Mouse (Mus musculus) stomach, embryonic 16.5 days (tissue): ENCODE data around the gene Gm10563. TPM values are rescaled to one million over a fixed set of nuclear protein-coding genes. Genes with fewer than 3 reads are reported as not detected.

Experiments used
- polyA plus RNA-seq: library from polyadenylated mRNA; unstranded; fragments of >200 nt; fragmentation: Nextera tagmentation; extraction: Ambion mirVana; gene quantifications from 2 replicates; pipeline ENCODE4 v1.2.1, GENCODE M21; 2015

Gm10563 gene
- polyA plus RNA-seq, 1 experiment from 2014 or later: not detected

Other genes starting within 250 kb of the Gm10563 start
- gene Gabrd, start 247.3 kb downstream of the Gm10563 start, polyA plus RNA-seq: 0.23 TPM in 1 of 2 replicates, not detected in the other
- 2.1 and 2.8 TPM in 2 replicates for gene Cfap74, start 236.2 kb downstream of the Gm10563 start, polyA plus RNA-seq
- gene Tmem52, start 176.3 kb downstream of the Gm10563 start, polyA plus RNA-seq: 2.6 TPM in 1 of 2 replicates, not detected in the other
- 312 and 332 TPM in 2 replicates for gene Gnb1, start 154.0 kb downstream of the Gm10563 start, polyA plus RNA-seq
- 85.5 and 89.1 TPM in 2 replicates for gene Nadk, start 83.0 kb downstream of the Gm10563 start, polyA plus RNA-seq
- gene Slc35e2, start 44.0 kb downstream of the Gm10563 start, polyA plus RNA-seq: 6.3 and 6.8 TPM in 2 replicates
- 50.8 and 55.7 TPM in 2 replicates for gene Cdk11b, start 20.6 kb downstream of the Gm10563 start, polyA plus RNA-seq
- gene Mmp23, start 8.0 kb upstream of the Gm10563 start, polyA plus RNA-seq: 53.8 and 59.8 TPM in 2 replicates
- 23.3 and 23.8 TPM in 2 replicates for gene Mib2, start 23.8 kb upstream of the Gm10563 start, polyA plus RNA-seq
- gene Fndc10, start 48.9 kb upstream of the Gm10563 start, polyA plus RNA-seq: 2.5 and 2.8 TPM in 2 replicates
- gene Ssu72, start 59.4 kb upstream of the Gm10563 start, polyA plus RNA-seq: 132 and 136 TPM in 2 replicates
- 0.46 and 0.47 TPM in 2 replicates for gene Tmem240, start 89.4 kb upstream of the Gm10563 start, polyA plus RNA-seq
- gene Atad3a, start 115.7 kb upstream of the Gm10563 start, polyA plus RNA-seq: 99.0 and 101 TPM in 2 replicates
- 34.0 and 34.4 TPM in 2 replicates for gene Vwa1, start 129.3 kb upstream of the Gm10563 start, polyA plus RNA-seq
- gene Tmem88b, start 140.5 kb upstream of the Gm10563 start, polyA plus RNA-seq: 0.35 and 0.43 TPM in 2 replicates
- 0.31 and 0.35 TPM in 2 replicates for gene Ankrd65, start 145.0 kb upstream of the Gm10563 start, polyA plus RNA-seq
- gene Mrpl20, start 157.5 kb upstream of the Gm10563 start, polyA plus RNA-seq: 191 and 199 TPM in 2 replicates
- gene Ccnl2, start 167.1 kb upstream of the Gm10563 start, polyA plus RNA-seq: 173 and 181 TPM in 2 replicates
- 135 and 158 TPM in 2 replicates for gene Aurkaip1, start 185.9 kb upstream of the Gm10563 start, polyA plus RNA-seq
- 126 and 152 TPM in 2 replicates for gene Mxra8, start 194.3 kb upstream of the Gm10563 start, polyA plus RNA-seq
- 5.0 and 5.3 TPM in 2 replicates for gene Dvl1, start 202.0 kb upstream of the Gm10563 start, polyA plus RNA-seq
- 0.32 and 0.35 TPM in 2 replicates for gene Tas1r3, start 218.0 kb upstream of the Gm10563 start, polyA plus RNA-seq
- 19.4 and 23.0 TPM in 2 replicates for gene Cptp, start 224.0 kb upstream of the Gm10563 start, polyA plus RNA-seq
- gene Ints11, start 224.1 kb upstream of the Gm10563 start, polyA plus RNA-seq: 61.2 and 63.9 TPM in 2 replicates
- 51.2 and 54.1 TPM in 2 replicates for gene Pusl1, start 246.4 kb upstream of the Gm10563 start, polyA plus RNA-seq
- gene Acap3, start 246.4 kb upstream of the Gm10563 start, polyA plus RNA-seq: 18.0 and 24.0 TPM in 2 replicates